Mouse (Mus musculus) intestine, embryonic 14.5 days (tissue): Measurements from ENCODE around the gene Gnb4. TPM values are rescaled to one million over a fixed set of nuclear protein-coding genes. Genes with fewer than 3 reads are reported as not detected.

Experiments
- ATAC-seq: fragments of 200-750 bp; cut with Nextera tagmentation; replicated peaks from 2 replicates; pipeline ENCODE4 v1.8.0; 2017; ENCODE audit warnings: low read depth, moderate number of reproducible peaks, moderate TSS enrichment, moderate library complexity; ENCODE audit not compliant: low FRiP score, low TSS enrichment
- DNase-seq: peaks from one replicate; pipeline ENCODE4 v3.0.0-alpha.2; 2018; ENCODE audit warnings: low spot score
- H3K27ac ChIP-seq: fragments of 300-500 bp; sonication (generic); 2 replicates; pipeline ENCODE4 v1.5.1; 2014; ENCODE audit warnings: low read depth, mild to moderate bottlenecking, control low read depth
- H3K27me3 ChIP-seq: fragments of 300-500 bp; sonication (generic); replicated peaks from 2 replicates; pipeline ENCODE4 v1.6.1; 2014; ENCODE audit warnings: low read length, control low read depth; ENCODE audit not compliant: control insufficient read depth, insufficient read depth
- H3K36me3 ChIP-seq: fragments of 300-500 bp; sonication (generic); 2 replicates; pipeline ENCODE4 v1.6.1; 2014; ENCODE audit warnings: low read length, control low read depth; ENCODE audit not compliant: control insufficient read depth, insufficient read depth
- H3K4me1 ChIP-seq: fragments of 300-500 bp; sonication (generic); replicated peaks from 2 replicates; pipeline ENCODE4 v1.6.1; 2014; ENCODE audit warnings: low read length, control low read depth, mixed read lengths; ENCODE audit not compliant: control insufficient read depth, insufficient read depth
- H3K4me2 ChIP-seq: fragments of 300-500 bp; sonication (generic); 2 replicates; pipeline ENCODE4 v1.6.1; 2014; ENCODE audit warnings: low read length
- H3K4me3 ChIP-seq: fragments of 300-500 bp; sonication (generic); 2 replicates; pipeline ENCODE4 v1.5.1; 2014; ENCODE audit warnings: low read depth, low read length, control low read depth, mixed read lengths
- H3K9ac ChIP-seq: fragments of 300-500 bp; sonication (generic); 2 replicates; pipeline ENCODE4 v1.6.1; 2014; ENCODE audit warnings: mild to moderate bottlenecking, low read length
- H3K9me3 ChIP-seq: fragments of 300-500 bp; sonication (generic); 2 replicates; pipeline ENCODE4 v1.6.1; 2016; ENCODE audit warnings: low read length, control low read depth; ENCODE audit not compliant: control insufficient read depth
- WGBS: fragments of 180-500 bp; shearing (Covaris S2); extraction: QIAGEN DNeasy Blood & Tissue Kit; methylation state at CpG from one replicate; pipeline ENCODE4 v1.1.7; 2014; 5-methylcytosine and 5-hydroxymethylcytosine counted together
- polyA plus RNA-seq: library from polyadenylated mRNA; unstranded; fragments of >200 nt; fragmentation: Nextera tagmentation; extraction: Ambion mirVana; gene quantifications from 2 replicates; pipeline ENCODE4 v1.2.1, GENCODE M21; 2014

Gnb4 gene
- polyA plus RNA-seq, 1 experiment from 2014 or later, result 53.0 TPM

DNA sequence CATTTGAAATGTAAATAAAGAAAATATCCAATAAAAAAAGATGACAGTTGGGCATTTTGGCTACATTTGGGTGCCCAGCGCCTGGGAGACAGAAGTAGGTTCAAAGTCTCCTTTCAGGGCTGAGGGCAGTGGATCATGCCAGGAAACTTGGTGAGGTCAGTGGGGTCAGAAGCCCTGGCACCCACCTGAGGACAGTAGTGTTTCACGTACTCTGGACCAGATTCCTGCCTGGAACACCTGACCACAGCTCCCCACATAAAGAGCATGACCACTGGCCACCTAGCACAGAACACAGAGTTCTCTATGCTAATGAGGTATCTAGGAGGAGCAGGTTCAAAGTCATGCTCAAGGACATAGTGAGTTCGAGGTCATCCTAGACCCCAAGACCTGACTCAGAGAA is 41.2 kb downstream of the Gnb4 start:
- Histone ChIP-seq H3K4me3 (no peak overlapping the region), H3K27me3 (no peaks in the 10 kb centered on the region), H3K4me2 (no peak overlapping the region), H3K4me1 (no peaks in the 10 kb centered on the region), H3K36me3 (peaks cover 41% of the 10 kb centered on the region), H3K9ac (no peak overlapping the region), H3K9me3 (no peaks in the 10 kb centered on the region), H3K27ac (no peak overlapping the region)
- ATAC-seq (no peak), DNase-seq (no peak)
- 97% methylated on average over 3 of the region's 3 CpGs for WGBS

DNA sequence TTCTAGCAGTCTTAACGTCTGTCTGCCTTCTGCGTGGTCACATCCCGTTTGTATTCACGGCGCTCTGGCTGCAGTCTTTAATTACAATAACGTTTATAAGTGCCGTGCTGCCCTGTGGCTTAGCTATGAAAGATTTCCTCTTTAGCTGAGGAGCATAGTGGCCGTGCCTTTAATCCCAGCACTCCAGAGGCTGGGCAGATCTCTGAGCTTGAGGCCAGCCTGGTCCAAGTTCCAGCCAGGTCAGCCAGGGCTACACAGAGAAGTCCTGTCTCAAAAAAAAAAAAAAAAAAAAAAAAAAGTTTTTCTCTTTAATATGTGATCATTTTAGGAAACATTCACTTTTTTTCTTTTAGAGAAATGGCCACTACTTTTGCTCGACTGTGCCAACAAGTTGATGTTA is 42.5 kb downstream of the Gnb4 start:
- Histone ChIP-seq H3K4me3 (no peak overlapping the region), H3K9ac (no peak overlapping the region), H3K4me1 (no peaks in the 10 kb centered on the region), H3K4me2 (no peak overlapping the region), H3K27ac (no peak overlapping the region), H3K27me3 (no peaks in the 10 kb centered on the region), H3K9me3 (no peaks in the 10 kb centered on the region), H3K36me3 (peaks cover 54% of the 10 kb centered on the region)
- DNase-seq (no peak), ATAC-seq (no peak)
- WGBS, result 48% methylated on average over 9 of the region's 9 CpGs

DNA sequence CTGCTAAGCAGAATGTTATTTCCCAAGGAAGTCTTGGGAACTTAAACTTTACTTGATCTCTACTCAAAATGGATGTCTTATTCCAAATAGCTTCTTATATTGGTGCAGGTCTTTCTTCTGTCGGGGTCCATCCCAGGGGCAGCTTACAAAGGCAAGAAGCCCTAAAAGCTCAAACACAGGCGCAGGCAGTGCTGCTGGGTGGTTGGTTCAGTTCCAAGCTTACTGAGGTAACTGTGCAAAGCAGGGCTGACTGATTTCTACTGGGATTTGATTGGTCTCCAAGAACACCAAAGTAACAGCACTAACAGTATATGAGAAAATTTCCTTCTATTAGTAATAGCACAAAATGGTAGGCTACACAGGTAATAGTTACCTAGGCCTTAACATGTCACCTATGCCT is 43.3 kb downstream of the Gnb4 start:
- H3K27ac ChIP-seq, result no peak overlapping the region
- H3K9me3 ChIP-seq, result no peaks in the 10 kb centered on the region
- ATAC-seq (no peak), DNase-seq (no peak)
- H3K4me1 ChIP-seq, result no peaks in the 10 kb centered on the region
- H3K27me3 ChIP-seq, result no peaks in the 10 kb centered on the region
- H3K4me2 ChIP-seq, result no peak overlapping the region
- no peak overlapping the region for H3K4me3 ChIP-seq
- no peak overlapping the region for H3K9ac ChIP-seq
- H3K36me3 ChIP-seq, result peaks cover 62% of the 10 kb centered on the region
- WGBS, result 84% methylated on average over 2 of the region's 2 CpGs

DNA sequence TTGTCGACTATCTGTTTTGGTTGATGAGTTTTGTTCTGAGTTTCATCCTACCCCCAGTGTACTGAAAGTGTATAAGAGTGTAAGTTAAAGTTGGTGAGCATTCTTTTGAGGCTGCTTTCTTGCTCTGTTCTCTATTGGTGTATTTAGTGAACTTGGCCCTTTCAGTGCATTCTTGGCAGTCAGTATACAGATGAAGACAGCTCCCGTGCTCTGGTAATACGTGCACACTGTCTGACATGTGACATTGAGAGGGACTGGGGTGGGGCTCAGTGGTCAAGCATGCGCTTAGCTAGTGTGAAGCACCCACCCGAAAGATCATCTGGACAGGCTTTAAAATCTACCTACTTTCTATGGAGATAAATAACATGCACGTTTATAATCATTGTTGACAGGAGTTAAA is 53.0 kb downstream of the Gnb4 start:
- no peak overlapping the region for H3K4me3 ChIP-seq
- no peak overlapping the region for H3K4me2 ChIP-seq
- H3K27me3 ChIP-seq, result no peaks in the 10 kb centered on the region
- H3K9me3 ChIP-seq, result no peaks in the 10 kb centered on the region
- ATAC-seq, result no peak
- peaks cover 49% of the 10 kb centered on the region for H3K36me3 ChIP-seq
- H3K27ac ChIP-seq, result no peak overlapping the region
- H3K4me1 ChIP-seq, result no peaks in the 10 kb centered on the region
- DNase-seq, result no peak
- no peak overlapping the region for H3K9ac ChIP-seq
- WGBS, result 94% methylated on average over 6 of the region's 6 CpGs

DNA sequence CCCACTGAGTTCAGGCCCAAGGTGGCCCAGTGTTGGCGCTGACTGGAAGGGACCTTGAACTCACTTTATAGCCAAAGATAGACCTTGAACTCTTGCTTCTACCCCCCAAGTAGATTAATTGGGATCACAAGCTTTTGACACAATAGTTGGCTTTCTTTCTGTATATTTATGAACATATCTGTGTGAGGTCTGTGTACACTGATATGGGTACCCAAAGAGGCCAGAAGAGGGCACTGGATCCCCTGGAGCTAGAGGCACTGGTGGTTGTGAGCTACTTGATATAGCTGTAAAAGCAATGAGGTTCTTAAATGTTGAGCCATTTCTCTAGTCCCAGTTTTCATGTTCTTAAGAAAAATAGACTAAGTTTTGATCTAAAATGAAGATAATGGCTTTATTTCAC is 63.3 kb downstream of the Gnb4 start:
- WGBS, result 91% methylated on average over 1 of the region's 1 CpGs
- H3K27me3 ChIP-seq, result no peaks in the 10 kb centered on the region
- no peak overlapping the region for H3K27ac ChIP-seq
- DNase-seq (no peak), ATAC-seq (no peak)
- H3K4me1 ChIP-seq, result no peaks in the 10 kb centered on the region
- H3K9ac ChIP-seq, result no peak overlapping the region
- no peak overlapping the region for H3K4me2 ChIP-seq
- H3K9me3 ChIP-seq, result no peaks in the 10 kb centered on the region
- peaks cover 34% of the 10 kb centered on the region for H3K36me3 ChIP-seq
- H3K4me3 ChIP-seq, result no peak overlapping the region

DNA sequence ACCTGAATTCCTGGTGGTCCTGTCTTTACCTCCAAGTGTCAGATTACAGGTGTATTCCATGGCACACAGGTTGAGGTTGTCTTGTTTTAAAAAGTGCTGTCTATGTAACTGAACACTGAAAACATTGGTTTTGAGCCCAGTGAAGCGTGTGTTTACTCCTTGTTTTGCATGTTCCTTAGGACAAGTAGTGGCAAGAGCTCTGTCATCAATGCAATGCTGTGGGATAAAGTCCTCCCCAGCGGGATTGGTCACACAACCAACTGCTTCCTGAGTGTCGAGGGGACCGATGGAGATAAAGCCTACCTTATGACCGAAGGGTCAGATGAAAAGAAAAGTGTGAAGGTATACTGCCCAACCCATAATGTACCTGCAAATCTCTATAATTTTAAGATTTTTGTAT is 78.3 kb downstream of the Gnb4 start:
- Histone ChIP-seq H3K4me1 (no peaks in the 10 kb centered on the region), H3K4me2 (no peak overlapping the region), H3K4me3 (no peak overlapping the region), H3K27me3 (no peaks in the 10 kb centered on the region), H3K27ac (no peak overlapping the region), H3K36me3 (peaks cover 65% of the 10 kb centered on the region), H3K9ac (no peak overlapping the region), H3K9me3 (no peaks in the 10 kb centered on the region)
- 93% methylated on average over 5 of the region's 5 CpGs for WGBS
- ATAC-seq (no peak), DNase-seq (no peak)

DNA sequence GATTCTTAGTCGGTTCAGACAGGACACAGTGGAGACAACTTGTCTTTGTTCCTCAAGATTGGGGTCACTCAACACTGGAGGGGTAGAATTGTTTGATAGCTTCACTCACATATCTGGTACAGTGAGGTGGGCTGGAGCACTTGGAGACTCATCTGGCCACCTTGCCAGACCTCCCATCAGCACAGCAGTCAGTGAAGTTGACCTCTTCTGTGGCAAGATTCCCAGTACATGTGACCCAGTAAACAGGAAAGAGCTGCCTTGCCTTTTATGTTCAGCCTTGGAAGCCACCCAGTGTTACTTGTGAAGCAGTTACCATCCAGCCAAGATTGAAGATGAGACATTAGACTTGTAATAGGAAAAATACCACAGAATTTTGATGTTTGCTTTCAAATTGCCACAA is 78.8 kb downstream of the Gnb4 start:
- DNase-seq, result no peak
- no peak overlapping the region for H3K27ac ChIP-seq
- no peaks in the 10 kb centered on the region for H3K9me3 ChIP-seq
- H3K4me2 ChIP-seq, result no peak overlapping the region
- H3K4me3 ChIP-seq, result no peak overlapping the region
- H3K36me3 ChIP-seq, result peaks cover 60% of the 10 kb centered on the region
- H3K9ac ChIP-seq, result no peak overlapping the region
- WGBS, result 78% methylated on average over 1 of the region's 1 CpGs
- ATAC-seq, result no peak
- H3K4me1 ChIP-seq, result no peaks in the 10 kb centered on the region
- H3K27me3 ChIP-seq, result no peaks in the 10 kb centered on the region

DNA sequence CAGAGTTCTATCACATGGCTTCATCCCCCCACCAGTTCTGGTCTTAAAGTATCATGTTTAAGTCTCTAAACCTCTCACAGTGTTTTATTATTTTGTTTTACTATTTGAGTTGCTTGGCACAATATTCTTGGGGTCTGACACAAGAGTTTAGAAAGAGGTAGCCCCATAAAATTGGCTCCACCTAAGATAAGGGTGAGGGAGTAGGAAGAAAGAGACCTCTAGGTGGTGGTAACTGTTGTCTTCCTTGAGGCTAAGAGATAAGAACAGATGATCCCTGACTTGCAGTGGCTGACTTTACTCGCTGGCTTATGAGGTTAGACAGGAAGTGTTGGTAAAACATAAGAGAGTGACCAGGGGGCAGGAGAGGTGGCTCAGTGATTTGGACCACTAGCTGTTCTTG is 80.7 kb downstream of the Gnb4 start:
- ATAC-seq (no peak), DNase-seq (no peak)
- H3K9me3 ChIP-seq, result no peaks in the 10 kb centered on the region
- no peak overlapping the region for H3K4me3 ChIP-seq
- H3K36me3 ChIP-seq, result peaks cover 48% of the 10 kb centered on the region
- WGBS, result 62% methylated on average over 1 of the region's 1 CpGs
- no peak overlapping the region for H3K4me2 ChIP-seq
- no peak overlapping the region for H3K9ac ChIP-seq
- H3K4me1 ChIP-seq, result no peaks in the 10 kb centered on the region
- no peak overlapping the region for H3K27ac ChIP-seq
- H3K27me3 ChIP-seq, result no peaks in the 10 kb centered on the region
